Mouse (Mus musculus) megakaryocyte progenitor cell, adult 5-6 weeks (primary cell): ENCODE measurements around the gene Gm28230. TPM values are rescaled to one million over a fixed set of nuclear protein-coding genes. Genes with fewer than 3 reads are reported as not detected.

ENCODE experiments used
- ATAC-seq: replicated peaks from 2 replicates; pipeline ENCODE4 v1.8.0; 2016; ENCODE audit warnings: mild to moderate bottlenecking, moderate TSS enrichment, inconsistent platforms; ENCODE audit not compliant: poor library complexity
- total RNA-seq, 2 experiments: library from RNA; stranded (forward) in 1 of 2; stranded (reverse) in 1 of 2; fragments of 157-497, 149-512 nt in 1 of 2; fragments of 200-1000 nt in 1 of 2; gene quantifications; 2 replicates each; pipeline versions ENCODE4 v1.2.3 to v1.2.4; 2015 to 2017

Gene Gm28230
- total RNA-seq, 2 experiments from 2014 or later, result not detected

- ATAC-seq, result no peak
Observed at GRCm38 (mm10) chr2:74738623-74739475, 12.3 kb downstream of the Gm28230 start.

GRCm38 (mm10) chr2:74739476-74739800 lies 12.9 kb downstream of the Gm28230 start:
- ATAC-seq, result no peak

GRCm38 (mm10) chr2:74739869-74740268 lies 13.3 kb downstream of the Gm28230 start:
- ATAC-seq, result no peak

GRCm38 (mm10) chr2:74740311-74741091 lies 14.0 kb downstream of the Gm28230 start:
- ATAC-seq, result no peak

GRCm38 (mm10) chr2:74741252-74741978 lies 14.9 kb downstream of the Gm28230 start:
- no peak for ATAC-seq

DNA sequence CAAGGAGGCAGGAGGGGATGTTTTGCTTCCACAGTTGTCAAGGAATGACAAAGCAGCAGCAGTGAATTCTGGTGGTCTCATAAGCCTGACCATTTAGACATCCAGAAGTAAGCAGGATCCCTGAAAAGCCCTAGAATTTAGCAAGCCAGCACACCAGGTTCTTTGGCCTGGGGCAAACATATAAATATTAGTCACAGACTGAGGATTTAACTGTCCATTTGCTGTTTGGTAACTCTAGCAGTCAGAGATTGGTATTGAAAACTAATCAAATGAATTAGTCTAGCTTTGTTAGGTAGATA lies 15.4 kb downstream of the Gm28230 start:
- no peak for ATAC-seq

GRCm38 (mm10) chr2:74745540-74746297 lies 19.2 kb downstream of the Gm28230 start:
- no peak for ATAC-seq

- ATAC-seq, result 0 out of 2 replicates have a peak, but pooled peaks have one; percentile 29
Observed at GRCm38 (mm10) chr2:74746298-74746921, 19.9 kb downstream of the Gm28230 start.

DNA sequence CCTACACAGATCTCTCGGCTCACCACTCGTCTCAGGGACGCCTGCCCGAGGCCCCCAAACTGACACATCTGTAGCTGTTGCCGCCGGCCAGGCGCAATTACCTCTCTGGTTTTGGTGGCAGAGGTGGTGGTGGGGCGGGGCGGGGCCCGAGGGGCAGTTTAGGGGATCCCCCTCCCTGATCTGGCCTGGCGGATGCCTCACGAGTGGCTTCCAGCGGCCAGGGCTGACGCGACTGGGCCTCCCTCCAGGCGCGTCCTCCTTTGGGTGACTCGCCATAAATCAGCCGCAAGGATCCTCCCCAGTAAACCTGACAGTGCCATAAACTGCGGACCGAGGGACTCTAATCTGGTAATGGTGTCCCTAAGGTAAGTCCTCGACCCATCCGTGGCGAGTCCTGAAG lies 20.5 kb downstream of the Gm28230 start:
- ATAC-seq, result no peak

- ATAC-seq, result no peak
Observed at GRCm38 (mm10) chr2:74747661-74748141, 21.2 kb downstream of the Gm28230 start.

DNA sequence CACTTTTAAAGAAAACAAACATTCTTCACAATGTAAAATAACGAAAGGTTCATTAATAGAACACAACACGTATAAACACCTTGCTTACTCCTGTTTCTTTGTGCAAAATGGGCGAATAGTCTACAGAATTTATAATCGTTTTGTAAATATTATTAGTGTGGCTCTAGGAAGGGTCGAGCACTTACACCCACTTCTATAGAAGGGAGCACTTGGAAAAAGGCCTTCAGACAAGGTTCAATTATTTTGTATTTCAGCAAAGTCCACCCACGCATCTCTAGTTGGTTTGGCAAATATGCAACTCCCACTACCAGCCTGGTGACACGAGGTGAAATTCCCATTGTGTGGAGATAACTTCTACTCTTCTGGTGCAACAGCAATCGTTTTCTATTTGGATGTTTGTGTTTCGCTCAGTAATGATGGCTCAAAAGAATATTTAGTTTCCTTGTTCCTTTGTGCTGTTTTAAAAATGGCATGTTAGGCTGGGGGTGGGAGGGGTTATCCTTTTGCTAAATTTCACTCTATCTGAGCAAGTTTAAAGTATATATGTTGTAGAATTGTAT lies 22.0 kb downstream of the Gm28230 start:
- ATAC-seq, result no peak

GRCm38 (mm10) chr2:74749337-74750121 lies 23.0 kb downstream of the Gm28230 start:
- peak; percentile 53; the same call in 1 of the 2 replicates for ATAC-seq

GRCm38 (mm10) chr2:74750731-74751250 lies 24.3 kb downstream of the Gm28230 start:
- ATAC-seq, result no peak

DNA sequence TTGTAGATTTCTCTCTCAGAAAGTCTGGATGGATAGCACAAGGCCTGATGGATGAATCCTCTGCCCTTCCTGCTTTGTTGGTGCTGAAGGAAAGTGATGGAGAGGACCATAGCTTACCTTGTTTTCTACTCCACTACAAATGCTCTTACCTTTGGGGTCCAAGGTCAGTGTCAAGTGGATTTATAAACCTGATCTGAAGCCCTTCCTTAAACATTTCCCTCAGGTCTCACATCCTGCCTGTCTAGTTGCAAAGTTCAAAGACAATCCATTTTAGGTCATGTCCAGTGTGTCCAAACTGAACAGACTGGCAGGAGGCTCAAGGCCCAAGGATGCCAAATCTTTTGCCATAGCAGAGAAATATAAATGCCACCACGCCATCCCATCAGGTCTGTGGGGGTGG lies 25.3 kb downstream of the Gm28230 start:
- ATAC-seq, result no peak

GRCm38 (mm10) chr2:74752431-74753174 lies 26.1 kb downstream of the Gm28230 start:
- ATAC-seq, result no peak

DNA sequence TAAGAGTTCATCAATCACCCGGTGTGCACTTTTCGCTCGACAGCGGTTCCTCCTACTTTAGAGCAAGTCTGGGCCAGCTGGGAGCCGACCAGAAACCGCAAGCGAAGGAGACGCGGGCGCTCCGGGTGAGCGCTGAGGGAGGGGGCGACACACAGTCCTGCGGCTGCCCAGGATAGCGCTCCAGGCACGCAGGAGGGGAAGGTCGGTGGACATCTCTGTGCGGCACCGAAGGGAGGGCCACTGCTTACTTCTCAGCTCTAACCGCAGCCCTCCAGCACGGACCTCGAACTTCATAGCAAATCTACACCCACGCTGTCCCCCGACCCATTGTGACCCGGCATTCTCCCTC lies 26.6 kb downstream of the Gm28230 start:
- ATAC-seq, result no peak

DNA sequence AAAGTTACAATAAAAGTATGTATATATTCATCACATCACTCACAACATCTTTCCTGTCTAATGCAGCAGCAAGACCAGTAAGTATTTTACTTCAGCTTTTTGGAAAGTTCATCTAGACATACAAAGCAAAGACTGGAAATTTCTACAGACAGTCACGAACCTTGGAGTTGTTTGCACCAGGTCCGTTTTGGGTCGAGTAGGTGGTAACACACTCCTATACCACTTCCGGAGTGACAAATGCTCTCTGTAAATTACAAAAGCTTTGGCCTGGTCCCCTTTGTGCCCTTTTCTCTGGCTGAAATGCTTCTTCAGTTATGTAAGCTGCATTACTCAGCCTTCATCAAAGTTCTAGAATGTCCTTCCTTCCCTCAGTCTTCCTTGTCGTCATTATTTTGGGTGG lies 27.2 kb downstream of the Gm28230 start:
- ATAC-seq, result no peak

GRCm38 (mm10) chr2:74760146-74760545 lies 33.6 kb downstream of the Gm28230 start:
- no peak for ATAC-seq
